ENCODE assay signal across 12 mouse cellular contexts in the genomic region with DNA sequence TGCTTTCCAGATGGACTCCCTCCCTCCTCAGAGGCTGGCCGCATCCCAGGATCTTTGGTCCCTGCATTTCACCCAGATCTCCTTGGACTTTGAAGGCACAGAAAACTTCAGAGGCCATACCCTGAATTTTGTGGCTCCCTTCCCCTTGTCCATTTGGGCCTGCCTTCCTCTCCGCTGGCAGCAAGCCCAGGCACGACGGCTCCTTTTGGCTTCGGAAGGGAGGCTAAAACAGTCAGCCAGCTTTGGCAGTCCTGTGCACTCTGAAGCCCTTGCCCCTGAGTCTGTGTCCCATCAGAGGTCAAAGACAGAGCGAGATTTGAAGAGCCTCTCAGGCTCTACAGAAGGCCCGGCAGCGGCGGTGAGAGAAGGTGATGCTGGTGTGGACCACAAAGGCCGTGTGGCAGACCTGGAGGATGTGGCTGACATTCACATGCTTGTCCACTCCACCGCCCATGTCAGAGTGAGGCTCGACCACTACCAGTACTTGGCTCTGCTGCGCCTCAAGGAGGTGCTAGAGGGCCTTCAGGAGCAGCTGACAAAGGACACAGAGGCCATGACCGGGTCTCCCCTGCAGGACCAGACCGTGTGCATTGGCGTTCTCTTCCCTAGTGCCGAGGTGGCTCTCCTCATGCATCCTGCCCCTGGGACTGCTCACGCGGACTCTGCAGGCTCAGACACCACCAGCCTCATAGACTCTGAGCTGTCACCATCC. TPM values are rescaled to one million over a fixed set of nuclear protein-coding genes. Genes with fewer than 3 reads are reported as not detected.
DNase-seq lines count a peak whose midpoint lies in the region; ATAC-seq and TF ChIP-seq lines count a peak whose summit lies in the region.
"Had no signal": no experiment of that assay in that cellular context is flagged by ENCODE, and none has a peak within 500 bp of the region (broad histone marks: within the 10 kb centered on the region; RNA-seq: fewer than 3 reads in every experiment).

No protein-coding gene starts in this region.

- peaks cover 68% of the 10 kb centered on the region for H3K36me3 ChIP-seq in heart, embryonic 12.5 days
- peaks cover 59% of the 10 kb centered on the region for H3K36me3 ChIP-seq in liver, postnatal 0 days (replicated peaks; ENCODE audit: insufficient read depth, low read length)
- H3K36me3 ChIP-seq in liver, embryonic 11.5 days (ENCODE audit: control insufficient read depth, insufficient read depth, low read length): peaks cover 38% of the 10 kb centered on the region

- no peaks in the 10 kb centered on the region for H3K27me3 ChIP-seq in heart, embryonic 12.5 days (replicated peaks)
- H3K27me3 ChIP-seq in liver, postnatal 0 days (ENCODE audit: insufficient read depth, low read length): no peaks in the 10 kb centered on the region
- H3K27me3 ChIP-seq in liver, embryonic 11.5 days (replicated peaks; ENCODE audit: control insufficient read depth, insufficient read depth, low read length): no peaks in the 10 kb centered on the region
- H3K27me3 ChIP-seq: midbrain, embryonic 12.5 days; neural tube, embryonic 15.5 days had no signal

- H3K9me3 ChIP-seq in heart, embryonic 12.5 days (replicated peaks): no peaks in the 10 kb centered on the region
- H3K9me3 ChIP-seq in liver, postnatal 0 days (ENCODE audit: low read length): no peaks in the 10 kb centered on the region
- H3K9me3 ChIP-seq in liver, embryonic 11.5 days (ENCODE audit: control insufficient read depth, low read length): no peaks in the 10 kb centered on the region
- H3K9me3 ChIP-seq: midbrain, embryonic 12.5 days; neural tube, embryonic 15.5 days had no signal

- peaks cover 4% of the 10 kb centered on the region; the same call in 1 of the 2 replicates for H3K4me1 ChIP-seq in heart, embryonic 12.5 days (replicated peaks)
- H3K4me1 ChIP-seq in liver, postnatal 0 days (ENCODE audit: insufficient read depth): 0 out of 2 replicates have a peak, but pooled peaks cover 2% of the 10 kb centered on the region
- H3K4me1 ChIP-seq in liver, embryonic 11.5 days (replicated peaks; ENCODE audit: control insufficient read depth, insufficient read depth, low read length): no peaks in the 10 kb centered on the region
- H3K4me1 ChIP-seq in bone marrow, adult 2 months (ENCODE audit: control insufficient read depth, insufficient read depth, low read length): no peaks in the 10 kb centered on the region; the same call in 1 of the 2 replicates
- H3K4me1 ChIP-seq: midbrain, embryonic 12.5 days; neural tube, embryonic 15.5 days had no signal

- no peak overlapping the region for H3K4me2 ChIP-seq in heart, embryonic 12.5 days
- H3K4me2 ChIP-seq in liver, postnatal 0 days (ENCODE audit: low read depth, low read length): no peak overlapping the region
- H3K4me2 ChIP-seq in liver, embryonic 11.5 days: no peak overlapping the region
- H3K4me2 ChIP-seq: hindbrain, embryonic 14.5 days; midbrain, embryonic 12.5 days; neural tube, embryonic 15.5 days had no signal

- TF ChIP-seq EP300 in liver, postnatal 0 days (IDR thresholded peaks at IDR 0.05; ENCODE audit: low read depth): no peak

- no peak overlapping the region for H3K9ac ChIP-seq in heart, embryonic 12.5 days
- no peak overlapping the region for H3K9ac ChIP-seq in liver, postnatal 0 days (replicated peaks)
- no peak overlapping the region for H3K9ac ChIP-seq in liver, embryonic 11.5 days (ENCODE audit: low read depth, low read length)
- H3K9ac ChIP-seq: hindbrain, embryonic 14.5 days; midbrain, embryonic 12.5 days; neural tube, embryonic 15.5 days had no signal

- WGBS in heart, embryonic 12.5 days: 74% methylated on average over 19 of the region's 19 CpGs
- 87% methylated on average over 19 of the region's 19 CpGs for WGBS in liver, postnatal 0 days (ENCODE audit: insufficient replicate concordance)
- 85% methylated on average over 19 of the region's 19 CpGs for WGBS in liver, embryonic 11.5 days
- WGBS in bone marrow, adult 2 months: 90% methylated on average over 19 of the region's 19 CpGs

- H3K4me3 ChIP-seq in heart, embryonic 12.5 days: no peak overlapping the region
- H3K4me3 ChIP-seq in liver, postnatal 0 days (ENCODE audit: low read depth, low read length): no peak overlapping the region
- H3K4me3 ChIP-seq in liver, embryonic 11.5 days (ENCODE audit: low read depth, low read length): no peak overlapping the region
- H3K4me3 ChIP-seq in bone marrow, adult 2 months (replicated peaks; ENCODE audit: control insufficient read depth, low read depth, low read length): no peak overlapping the region
- H3K4me3 ChIP-seq: midbrain, embryonic 12.5 days; neural tube, embryonic 15.5 days had no signal

- no peak overlapping the region for H3K27ac ChIP-seq in heart, embryonic 12.5 days (ENCODE audit: poor library complexity, severe bottlenecking)
- H3K27ac ChIP-seq in liver, postnatal 0 days (ENCODE audit: low read depth): no peak overlapping the region
- H3K27ac ChIP-seq in liver, embryonic 11.5 days (ENCODE audit: low read depth, low read length): no peak overlapping the region
- no peak overlapping the region for H3K27ac ChIP-seq in bone marrow, adult 2 months (ENCODE audit: control insufficient read depth, insufficient read depth, low read depth, low read length, poor library complexity)
- H3K27ac ChIP-seq: hindbrain, embryonic 14.5 days; midbrain, embryonic 12.5 days; neural tube, embryonic 15.5 days had no signal

- DNase-seq in heart, adult 11 months: peak; percentile 93
- DNase-seq in liver, postnatal 0 days: no peak
- DNase-seq in liver, embryonic 11.5 days (ENCODE audit: low spot score): no peak
- peak; percentile 65 for DNase-seq in heart, postnatal 4 days
- no peak for DNase-seq in right cerebral cortex, adult 2 months (ENCODE audit: low spot score in 2 of 2)
- DNase-seq: spleen, adult 18-20 months; thymus, postnatal 36 days had no signal

- no peak for TF ChIP-seq POLR2A in bone marrow, adult 2 months (IDR thresholded peaks at IDR 0.05; ENCODE audit: borderline replicate concordance, control insufficient read depth, low read depth, low read length)

- ATAC-seq in heart, embryonic 12.5 days (ENCODE audit: insufficient number of reproducible peaks, low FRiP score): no peak
- ATAC-seq in liver, postnatal 0 days: no peak
- ATAC-seq in liver, embryonic 11.5 days (replicated peaks; ENCODE audit: low FRiP score): no peak

- TF ChIP-seq CTCF in liver, postnatal 0 days (IDR thresholded peaks at IDR 0.05; ENCODE audit: low read depth): peak; percentile 30
- peak; percentile 16; the same call in 1 of the 2 replicates for TF ChIP-seq CTCF in bone marrow, adult 2 months (IDR thresholded peaks at IDR 0.05; ENCODE audit: control insufficient read depth, insufficient read depth, low read length)

RNA-seq across cellular contexts. Expression of gene Anks1, which starts 22.5 kb away (rescaled TPM):
- polyA plus RNA-seq in heart, embryonic 12.5 days (2016; fragmentation: Nextera tagmentation; extraction: Ambion mirVana): 11.5 and 12.1 TPM in 2 replicates
- 2.3 and 3.0 TPM in 2 replicates for polyA plus RNA-seq in liver, postnatal 0 days (2015; fragmentation: Nextera tagmentation; extraction: Ambion mirVana)
- polyA plus RNA-seq in liver, embryonic 11.5 days (2014; fragmentation: Nextera tagmentation; extraction: Ambion mirVana): 8.3 and 8.9 TPM in 2 replicates
- polyA plus RNA-seq in bone marrow, adult 2 months (2011; ENCODE audit: insufficient read depth, insufficient read length, low replicate concordance, missing spikeins): 9.1 and 28.9 TPM in 2 replicates
- 10 to 100 TPM; 54.2 to 59.2 TPM for total RNA-seq in heart, postnatal 4 days (2021)

RNA-seq across cellular contexts. Expression of gene Taf11, which starts 23.0 kb away (rescaled TPM):
- 48.6 and 56.2 TPM in 2 replicates for polyA plus RNA-seq in heart, embryonic 12.5 days (2016; fragmentation: Nextera tagmentation; extraction: Ambion mirVana)
- 17.4 and 17.8 TPM in 2 replicates for polyA plus RNA-seq in liver, postnatal 0 days (2015; fragmentation: Nextera tagmentation; extraction: Ambion mirVana)
- 61.0 and 70.0 TPM in 2 replicates for polyA plus RNA-seq in liver, embryonic 11.5 days (2014; fragmentation: Nextera tagmentation; extraction: Ambion mirVana)
- polyA plus RNA-seq in bone marrow, adult 2 months (2011; ENCODE audit: insufficient read depth, insufficient read length, low replicate concordance, missing spikeins): 20.2 and 30.6 TPM in 2 replicates
- total RNA-seq in heart, postnatal 4 days (2021): 10 to 100 TPM; 28.5 to 29.3 TPM

RNA-seq across cellular contexts. Expression of gene Uhrf1bp1, which starts 30.4 kb away (rescaled TPM):
- 6.4 and 7.2 TPM in 2 replicates for polyA plus RNA-seq in heart, embryonic 12.5 days (2016; fragmentation: Nextera tagmentation; extraction: Ambion mirVana)
- 1.6 and 2.2 TPM in 2 replicates for polyA plus RNA-seq in liver, postnatal 0 days (2015; fragmentation: Nextera tagmentation; extraction: Ambion mirVana)
- polyA plus RNA-seq in liver, embryonic 11.5 days (2014; fragmentation: Nextera tagmentation; extraction: Ambion mirVana): 9.2 and 9.4 TPM in 2 replicates
- polyA plus RNA-seq in bone marrow, adult 2 months (2011; ENCODE audit: insufficient read depth, insufficient read length, low replicate concordance, missing spikeins): 5.9 and 7.9 TPM in 2 replicates
- 10 to 100 TPM; 20.7 to 21.9 TPM for total RNA-seq in heart, postnatal 4 days (2021)

RNA-seq across cellular contexts. Expression of gene Snrpc, which starts 48.7 kb away (rescaled TPM):
- 221 and 222 TPM in 2 replicates for polyA plus RNA-seq in heart, embryonic 12.5 days (2016; fragmentation: Nextera tagmentation; extraction: Ambion mirVana)
- 96.2 and 99.0 TPM in 2 replicates for polyA plus RNA-seq in liver, postnatal 0 days (2015; fragmentation: Nextera tagmentation; extraction: Ambion mirVana)
- 305 and 315 TPM in 2 replicates for polyA plus RNA-seq in liver, embryonic 11.5 days (2014; fragmentation: Nextera tagmentation; extraction: Ambion mirVana)
- polyA plus RNA-seq in bone marrow, adult 2 months (2011; ENCODE audit: insufficient read depth, insufficient read length, low replicate concordance, missing spikeins): 49.4 and 74.7 TPM in 2 replicates
- 100 to 1,000 TPM in 1 of 2 experiments, 10 to 100 TPM in 1; 94.2 to 102 TPM for total RNA-seq in heart, postnatal 4 days (2021)

Comparison
In these comparisons a context has a peak if more than half of its experiments do, and no peak if none do; other contexts are left out.
1. DNase-seq: peak in heart, adult 11 months (single experiment) and heart, postnatal 4 days (single experiment); none in liver, postnatal 0 days (single experiment), liver, embryonic 11.5 days (single experiment) and right cerebral cortex, adult 2 months (0 of 2).